Mouse (Mus musculus) cerebral cortex, adult 2 months (tissue): Measurements from ENCODE around the gene Gm14440.

Experiments
- WGBS: fragments of 180-500 bp; shearing (Covaris S2); methylation state at CpG from one replicate; pipeline ENCODE4 v1.1.7; 2018; 5-methylcytosine and 5-hydroxymethylcytosine counted together

The Gm14440 gene

GRCm38 (mm10) chr2:175274825-175275224, at the start of gene Gm14440:
Gene Gm14440, plus strand, starts transcription at chr2:175275125.
- no CpG with 5 or more reads among the region's 6 CpGs for WGBS
